Comparison of ENCODE assay signal across 15 mouse cellular contexts in the genomic region with DNA sequence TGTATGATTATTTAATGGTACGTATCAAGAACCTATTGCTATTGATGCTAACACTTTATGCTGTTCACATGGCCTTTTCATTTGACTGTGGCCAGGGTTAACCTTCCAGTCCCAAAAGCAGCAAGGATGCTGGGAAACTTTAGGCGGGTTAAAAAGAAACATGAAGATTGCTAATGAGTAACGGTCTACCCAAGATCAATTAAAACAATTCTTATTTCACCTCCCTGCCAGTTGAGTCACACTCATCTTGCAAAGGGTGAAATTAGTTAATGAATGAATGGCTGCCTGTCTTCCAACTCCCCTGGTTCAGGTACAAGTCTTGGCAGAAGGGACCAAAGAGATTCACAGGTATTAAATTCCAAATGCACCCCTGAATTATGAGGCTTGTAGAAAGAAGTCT.
"Had no signal": no experiment of that assay in that cellular context is flagged by ENCODE, and none has a peak within 500 bp of the region (broad histone marks: within the 10 kb centered on the region; RNA-seq: fewer than 3 reads in every experiment).

No protein-coding gene starts in this region.

- H3K27ac ChIP-seq: neural tube, embryonic 15.5 days; stomach, embryonic 15.5 days; stomach, postnatal 0 days had no signal

- H3K9ac ChIP-seq: neural tube, embryonic 15.5 days; stomach, embryonic 15.5 days had no signal

- DNase-seq: retina, postnatal 1 day; right cerebral cortex, adult 18-20 months; right cerebral cortex, postnatal 14 days; right cerebral cortex, postnatal 25 days; right cerebral cortex, postnatal 4 days; spleen, adult 18-20 months; thymus, adult 18-20 months; thymus, adult 2 months; thymus, postnatal 14 days; thymus, postnatal 25 days; thymus, postnatal 36 days; thymus, postnatal 4 days had no signal

- H3K4me2 ChIP-seq: neural tube, embryonic 15.5 days; stomach, embryonic 15.5 days had no signal

- H3K4me1 ChIP-seq: neural tube, embryonic 15.5 days; stomach, embryonic 15.5 days had no signal

- H3K27me3 ChIP-seq: neural tube, embryonic 15.5 days; stomach, embryonic 15.5 days had no signal

- H3K4me3 ChIP-seq: neural tube, embryonic 15.5 days; stomach, embryonic 15.5 days had no signal

- H3K9me3 ChIP-seq: neural tube, embryonic 15.5 days; stomach, embryonic 15.5 days had no signal
